Mouse (Mus musculus): ENCODE measurements at regions not wholly inside any gene's neighbourhood (a gene's known extent, or its start where the extent isn't known, plus 50 kb on each side); places are given as distances from the start of the nearest gene placed in this dataset.

DNA sequence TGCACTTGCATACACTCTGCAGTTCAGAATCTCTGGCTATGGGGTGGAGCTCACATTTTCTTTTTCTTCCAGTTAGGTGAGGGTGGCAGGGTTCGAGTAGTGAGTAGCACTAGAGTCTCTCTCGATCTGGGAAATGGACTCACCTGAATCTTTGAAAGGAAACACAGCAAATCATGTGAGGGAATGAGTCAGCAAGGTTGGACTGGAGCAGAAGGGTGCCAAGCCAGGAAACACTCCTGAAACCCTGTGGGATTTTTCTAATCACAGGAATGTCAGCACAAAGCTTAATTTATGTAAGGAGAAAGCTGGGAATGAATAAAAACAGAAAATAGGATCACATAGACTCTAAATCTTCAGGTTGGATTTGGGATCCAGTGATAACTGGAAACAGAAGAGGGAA, 282.1 kb downstream of the Slc30a10 start:
- no peaks in the 10 kb centered on the region for H3K9me3 ChIP-seq
- H3K9ac ChIP-seq, result no peak overlapping the region
- H3K27me3 ChIP-seq (replicated peaks), result no peaks in the 10 kb centered on the region
- H3K4me3 ChIP-seq, result no peak overlapping the region
- peaks cover 9% of the 10 kb centered on the region for H3K4me1 ChIP-seq
- H3K4me2 ChIP-seq, result no peak overlapping the region
- no peak for ATAC-seq (replicated peaks)
- no peaks in the 10 kb centered on the region for H3K36me3 ChIP-seq (replicated peaks)
- no peak overlapping the region for H3K27ac ChIP-seq
- WGBS, result 82% methylated on average over 2 of the region's 2 CpGs

- Histone ChIP-seq H3K4me2 (no peak overlapping the region), H3K9me3 (no peaks in the 10 kb centered on the region), H3K9ac (no peak overlapping the region), H3K27me3 (replicated peaks) (no peaks in the 10 kb centered on the region), H3K4me3 (no peak overlapping the region), H3K4me1 (peaks cover 10% of the 10 kb centered on the region), H3K27ac (peak overlapping the region; percentile 49; the same call in 1 of the 2 replicates), H3K36me3 (replicated peaks) (no peaks in the 10 kb centered on the region)
- peak; percentile 75 for ATAC-seq (replicated peaks)
- WGBS, result 28% methylated on average over 11 of the region's 11 CpGs
These were observed 286.6 kb downstream of the Slc30a10 start for GRCm38 (mm10) chr1:185741034-185741890.

- no peak overlapping the region for H3K9ac ChIP-seq
- H3K4me3 ChIP-seq, result no peak overlapping the region
- 69% methylated on average over 2 of the region's 2 CpGs for WGBS
- H3K27me3 ChIP-seq (replicated peaks), result no peaks in the 10 kb centered on the region
- ATAC-seq (replicated peaks), result no peak
- H3K9me3 ChIP-seq, result no peaks in the 10 kb centered on the region
- H3K27ac ChIP-seq, result no peak overlapping the region
- no peak overlapping the region for H3K4me2 ChIP-seq
- H3K4me1 ChIP-seq, result no peaks in the 10 kb centered on the region
- H3K36me3 ChIP-seq (replicated peaks), result no peaks in the 10 kb centered on the region
These were observed 294.6 kb downstream of the Slc30a10 start for GRCm38 (mm10) chr1:185749251-185749650.

DNA sequence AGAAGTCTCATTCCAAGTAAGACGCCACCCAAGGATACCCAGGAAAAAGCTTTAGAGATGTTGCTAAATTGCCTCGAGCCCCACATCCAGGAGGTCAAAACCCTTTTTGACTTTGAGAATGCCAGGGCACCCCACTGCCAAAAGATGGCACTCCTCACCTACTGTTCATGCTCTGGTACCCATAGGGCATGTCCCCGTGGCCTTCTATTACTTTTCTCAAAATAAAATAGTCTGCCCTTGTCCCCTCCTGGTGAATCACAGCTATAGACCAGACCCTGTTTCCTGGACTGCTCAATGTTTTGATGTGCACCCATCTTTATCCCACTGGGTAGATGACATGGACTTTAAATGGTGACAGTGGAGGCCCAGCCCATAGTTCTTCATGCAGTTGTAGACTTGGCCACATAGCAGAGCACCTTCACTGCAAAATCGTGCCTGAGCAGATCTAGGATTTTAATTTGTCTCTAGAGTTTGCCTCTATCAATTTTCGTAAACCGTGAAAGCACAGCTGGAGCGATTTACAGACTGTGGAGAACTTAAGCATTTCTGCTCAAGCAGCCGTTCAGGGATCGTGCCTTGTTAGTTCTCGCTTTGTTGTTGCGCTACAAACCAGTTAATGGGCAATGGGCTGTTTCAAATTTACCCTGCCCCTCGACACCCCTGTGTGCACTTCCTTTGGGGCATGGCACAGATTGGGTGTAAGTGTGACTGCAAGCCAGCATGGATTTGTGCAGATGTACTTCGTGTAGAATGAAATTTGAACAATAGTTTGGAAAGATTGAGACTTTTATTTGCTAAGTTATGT, 300.0 kb downstream of the Slc30a10 start:
- ATAC-seq (replicated peaks), result no peak
- no peaks in the 10 kb centered on the region for H3K4me1 ChIP-seq

DNA sequence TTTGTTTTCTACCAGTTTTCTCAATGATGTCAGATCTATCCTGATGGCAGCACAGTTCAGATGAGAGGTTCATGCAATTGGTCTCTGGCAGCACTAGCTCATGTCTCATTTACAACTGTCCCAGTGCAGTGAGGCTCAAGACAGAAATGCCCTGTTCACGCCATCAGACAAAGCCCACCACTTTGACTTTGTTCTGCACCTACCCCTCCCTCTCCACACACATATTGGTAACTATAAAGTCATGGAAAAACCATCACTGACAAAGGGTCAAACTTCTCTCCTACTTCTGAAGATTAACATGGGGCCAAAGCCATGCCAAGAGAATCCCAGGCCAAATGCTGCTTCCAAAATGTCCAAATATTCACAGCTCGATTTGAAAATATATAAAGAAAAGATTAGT, 302.7 kb downstream of the Slc30a10 start:
- WGBS, result 85% methylated on average over 2 of the region's 2 CpGs
- Histone ChIP-seq H3K4me1 (no peaks in the 10 kb centered on the region), H3K4me2 (no peak overlapping the region), H3K9ac (no peak overlapping the region), H3K4me3 (no peak overlapping the region), H3K36me3 (replicated peaks) (no peaks in the 10 kb centered on the region), H3K9me3 (no peaks in the 10 kb centered on the region), H3K27me3 (replicated peaks) (no peaks in the 10 kb centered on the region), H3K27ac (no peak overlapping the region)
- ATAC-seq (replicated peaks), result no peak

More for the DNA sequence above, 300.0 kb downstream of the Slc30a10 start:
- no peak overlapping the region for H3K4me2 ChIP-seq
- H3K27ac ChIP-seq, result no peak overlapping the region
- H3K27me3 ChIP-seq (replicated peaks), result no peaks in the 10 kb centered on the region
- H3K4me3 ChIP-seq, result no peak overlapping the region
- WGBS, result 72% methylated on average over 13 of the region's 13 CpGs
- H3K36me3 ChIP-seq (replicated peaks), result no peaks in the 10 kb centered on the region
- H3K9ac ChIP-seq, result no peak overlapping the region
- no peaks in the 10 kb centered on the region for H3K9me3 ChIP-seq

GRCm38 (mm10) chr1:185774202-185774601, 319.6 kb downstream of the Slc30a10 start:
- Histone ChIP-seq H3K27me3 (replicated peaks) (no peaks in the 10 kb centered on the region), H3K9ac (no peak overlapping the region), H3K4me3 (no peak overlapping the region), H3K9me3 (no peaks in the 10 kb centered on the region), H3K4me2 (no peak overlapping the region), H3K4me1 (no peaks in the 10 kb centered on the region), H3K27ac (no peak overlapping the region), H3K36me3 (replicated peaks) (no peaks in the 10 kb centered on the region)
- WGBS, result 48% methylated on average over 3 of the region's 3 CpGs
- ATAC-seq (replicated peaks), result no peak

- ATAC-seq (replicated peaks), result no peak
- Histone ChIP-seq H3K4me1 (no peaks in the 10 kb centered on the region), H3K36me3 (replicated peaks) (no peaks in the 10 kb centered on the region), H3K4me3 (no peak overlapping the region), H3K9me3 (no peaks in the 10 kb centered on the region), H3K9ac (no peak overlapping the region), H3K4me2 (no peak overlapping the region), H3K27me3 (replicated peaks) (no peaks in the 10 kb centered on the region), H3K27ac (no peak overlapping the region)
- WGBS, result 69% methylated on average over 4 of the region's 4 CpGs
These were observed 325.0 kb downstream of the Slc30a10 start for GRCm38 (mm10) chr1:185779604-185780003.

DNA sequence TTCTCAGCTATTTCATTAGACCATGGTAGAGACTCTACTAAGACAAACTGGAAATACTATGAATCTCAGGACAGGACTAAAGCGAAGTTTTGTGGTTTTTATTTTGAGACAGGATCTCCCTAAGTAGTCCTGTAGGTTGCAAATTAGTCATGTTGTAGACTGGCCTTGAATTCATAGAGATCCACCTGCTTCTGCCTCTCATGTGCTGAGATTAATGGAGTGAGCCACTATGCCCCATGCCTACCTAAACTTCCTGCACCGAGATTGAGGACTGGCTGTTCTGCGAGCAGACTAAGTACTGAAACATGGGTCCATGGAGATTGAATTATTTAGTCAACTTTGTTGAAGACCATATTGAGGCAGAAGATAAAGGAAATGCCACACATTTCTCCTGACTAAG, 315.0 kb downstream of the Lyplal1 start:
- H3K27ac ChIP-seq, result no peak overlapping the region
- ATAC-seq (replicated peaks), result no peak
- no peak overlapping the region for H3K4me2 ChIP-seq
- H3K9me3 ChIP-seq, result no peaks in the 10 kb centered on the region
- no peak overlapping the region for H3K4me3 ChIP-seq
- no peak overlapping the region for H3K9ac ChIP-seq
- H3K36me3 ChIP-seq (replicated peaks), result no peaks in the 10 kb centered on the region
- H3K4me1 ChIP-seq, result no peaks in the 10 kb centered on the region
- H3K27me3 ChIP-seq (replicated peaks), result no peaks in the 10 kb centered on the region
- 94% methylated on average over 3 of the region's 3 CpGs for WGBS

DNA sequence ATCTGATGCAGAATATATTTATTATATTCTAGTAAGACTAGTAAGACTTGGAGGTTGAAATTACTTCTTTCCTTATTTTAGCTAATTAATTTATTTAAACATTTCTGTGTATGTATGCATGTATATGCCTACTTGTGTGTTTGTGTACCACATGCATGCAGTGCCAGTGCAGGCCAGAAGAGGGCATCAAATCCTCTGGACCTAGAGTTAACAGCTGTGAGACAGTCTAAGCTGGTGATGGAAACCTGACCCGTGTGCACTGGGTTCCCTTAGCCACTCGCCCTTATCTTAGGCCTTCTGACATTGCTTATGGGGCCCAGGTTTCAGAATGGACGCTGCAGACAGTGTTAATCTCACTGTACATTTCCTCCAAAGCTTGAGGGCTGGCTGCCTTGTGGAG, 302.2 kb downstream of the Lyplal1 start:
- no peaks in the 10 kb centered on the region for H3K4me1 ChIP-seq
- no peak overlapping the region for H3K4me3 ChIP-seq
- no peak overlapping the region for H3K27ac ChIP-seq
- no peaks in the 10 kb centered on the region for H3K36me3 ChIP-seq (replicated peaks)
- H3K9ac ChIP-seq, result no peak overlapping the region
- no peaks in the 10 kb centered on the region for H3K9me3 ChIP-seq
- no peaks in the 10 kb centered on the region for H3K27me3 ChIP-seq (replicated peaks)
- no peak overlapping the region for H3K4me2 ChIP-seq
- ATAC-seq (replicated peaks), result no peak
- WGBS, result 93% methylated on average over 3 of the region's 3 CpGs

DNA sequence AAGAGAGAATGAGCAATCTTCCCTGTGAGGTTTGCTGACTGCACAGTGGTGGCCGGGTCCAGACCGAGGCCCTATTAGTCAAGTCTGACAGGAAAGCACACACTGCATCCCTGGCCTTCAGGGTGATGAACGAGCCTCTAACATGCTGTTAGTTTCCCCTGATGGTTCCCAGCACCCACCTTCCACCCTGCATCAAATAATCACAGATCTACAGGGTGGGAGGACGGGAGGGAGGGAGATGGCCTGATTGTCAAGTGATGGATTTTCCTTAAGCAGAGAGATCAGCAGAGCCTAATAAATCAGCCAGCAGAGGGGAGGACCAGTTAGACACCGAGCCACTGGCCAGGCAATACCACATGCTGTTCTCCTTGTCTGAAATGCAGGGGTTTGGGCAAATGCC, 298.1 kb downstream of the Lyplal1 start:
- Histone ChIP-seq H3K9ac (no peak overlapping the region), H3K27me3 (replicated peaks) (no peaks in the 10 kb centered on the region), H3K9me3 (no peaks in the 10 kb centered on the region), H3K27ac (no peak overlapping the region), H3K4me2 (no peak overlapping the region), H3K4me3 (no peak overlapping the region), H3K4me1 (no peaks in the 10 kb centered on the region), H3K36me3 (replicated peaks) (no peaks in the 10 kb centered on the region)
- WGBS, result 41% methylated on average over 5 of the region's 5 CpGs
- no peak for ATAC-seq (replicated peaks)

DNA sequence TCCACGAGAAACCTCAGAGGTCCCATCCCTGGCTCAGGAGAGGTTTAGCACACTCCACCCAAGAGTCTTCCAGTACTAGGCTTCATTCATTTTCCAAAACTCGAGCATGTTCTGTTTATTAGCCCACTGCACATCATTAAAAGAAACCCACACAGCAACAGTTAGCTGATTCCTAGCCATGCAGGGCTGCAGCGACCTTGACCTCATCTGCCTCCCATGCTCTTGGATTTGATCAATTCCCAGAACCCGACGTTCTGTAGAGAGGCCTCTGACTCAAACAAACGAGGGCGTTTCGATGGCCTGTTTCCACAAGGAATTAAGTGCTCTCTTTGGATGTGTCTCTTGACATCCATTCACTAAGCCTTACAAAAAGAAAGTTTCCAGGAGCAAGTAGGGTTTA, 294.9 kb downstream of the Lyplal1 start:
- Histone ChIP-seq H3K4me2 (no peak overlapping the region), H3K36me3 (replicated peaks) (no peaks in the 10 kb centered on the region), H3K9ac (no peak overlapping the region), H3K4me3 (no peak overlapping the region), H3K27me3 (replicated peaks) (no peaks in the 10 kb centered on the region), H3K4me1 (no peaks in the 10 kb centered on the region), H3K27ac (no peak overlapping the region), H3K9me3 (no peaks in the 10 kb centered on the region)
- 74% methylated on average over 8 of the region's 8 CpGs for WGBS
- ATAC-seq (replicated peaks), result no peak

- H3K4me2 ChIP-seq, result no peak overlapping the region
- no peaks in the 10 kb centered on the region for H3K36me3 ChIP-seq (replicated peaks)
- WGBS, result 93% methylated on average over 4 of the region's 4 CpGs
- no peaks in the 10 kb centered on the region for H3K9me3 ChIP-seq
- no peak for ATAC-seq (replicated peaks)
- no peak overlapping the region for H3K27ac ChIP-seq
- H3K4me1 ChIP-seq, result no peaks in the 10 kb centered on the region
- H3K27me3 ChIP-seq (replicated peaks), result no peaks in the 10 kb centered on the region
- no peak overlapping the region for H3K9ac ChIP-seq
- H3K4me3 ChIP-seq, result no peak overlapping the region
These were observed 293.9 kb downstream of the Lyplal1 start for GRCm38 (mm10) chr1:185823226-185823625.
